Mouse (Mus musculus) MEL (cell line): ENCODE data around the gene Hexim2.

Experiments
- CTCF ChIP-seq, 3 experiments: IDR thresholded peaks in 2 of 3; conservative IDR thresholded peaks in 1 of 3; 2 replicates each; pipeline ENCODE4 v1.5.1; 2011 to 2012; ENCODE audit warnings: low read length in 3 of 3, low read depth in 2 of 3, mild to moderate bottlenecking in 2 of 3, improper control_type of control experiment in 1 of 3, inconsistent platforms in 1 of 3, mixed read lengths in 1 of 3, moderate library complexity in 1 of 3; ENCODE audit not compliant: control insufficient read depth in 1 of 3, insufficient read depth in 1 of 3, poor library complexity in 1 of 3, severe bottlenecking in 1 of 3
- GABPA ChIP-seq: IDR thresholded peaks from 2 replicates; pipeline ENCODE4 v1.6.1; 2012; ENCODE audit warnings: low read depth, mild to moderate bottlenecking, inconsistent platforms, low read length, improper control_type of control experiment, moderate library complexity
- JUND ChIP-seq: IDR thresholded peaks from 2 replicates; pipeline ENCODE4 v1.6.1; 2011; ENCODE audit warnings: low read depth, mild to moderate bottlenecking, improper control_type of control experiment, low read length
- KAT2A ChIP-seq: conservative IDR thresholded peaks from 2 replicates; pipeline ENCODE4 v1.6.1; 2012; ENCODE audit warnings: low read depth, low read length, improper control_type of control experiment, inconsistent platforms
- MYC ChIP-seq: IDR thresholded peaks from 2 replicates; pipeline ENCODE4 v1.6.1; 2011; ENCODE audit warnings: low read depth, mild to moderate bottlenecking, low read length, improper control_type of control experiment, moderate library complexity
- POLR2A ChIP-seq, 2 experiments: IDR thresholded peaks; 2 replicates each; pipeline ENCODE4 v1.6.1; 2011 to 2012; ENCODE audit warnings: low read length in 2 of 2, mild to moderate bottlenecking in 2 of 2, control low read depth in 1 of 2, improper control_type of control experiment in 1 of 2, low read depth in 1 of 2, moderate library complexity in 1 of 2; ENCODE audit not compliant: control insufficient read depth in 1 of 2, insufficient read depth in 1 of 2, poor library complexity in 1 of 2
- USF1 ChIP-seq: IDR thresholded peaks from 2 replicates; pipeline ENCODE4 v1.6.1; 2014; ENCODE audit warnings: low read depth, mild to moderate bottlenecking, inconsistent platforms, low read length, improper control_type of control experiment, moderate library complexity

DNA sequence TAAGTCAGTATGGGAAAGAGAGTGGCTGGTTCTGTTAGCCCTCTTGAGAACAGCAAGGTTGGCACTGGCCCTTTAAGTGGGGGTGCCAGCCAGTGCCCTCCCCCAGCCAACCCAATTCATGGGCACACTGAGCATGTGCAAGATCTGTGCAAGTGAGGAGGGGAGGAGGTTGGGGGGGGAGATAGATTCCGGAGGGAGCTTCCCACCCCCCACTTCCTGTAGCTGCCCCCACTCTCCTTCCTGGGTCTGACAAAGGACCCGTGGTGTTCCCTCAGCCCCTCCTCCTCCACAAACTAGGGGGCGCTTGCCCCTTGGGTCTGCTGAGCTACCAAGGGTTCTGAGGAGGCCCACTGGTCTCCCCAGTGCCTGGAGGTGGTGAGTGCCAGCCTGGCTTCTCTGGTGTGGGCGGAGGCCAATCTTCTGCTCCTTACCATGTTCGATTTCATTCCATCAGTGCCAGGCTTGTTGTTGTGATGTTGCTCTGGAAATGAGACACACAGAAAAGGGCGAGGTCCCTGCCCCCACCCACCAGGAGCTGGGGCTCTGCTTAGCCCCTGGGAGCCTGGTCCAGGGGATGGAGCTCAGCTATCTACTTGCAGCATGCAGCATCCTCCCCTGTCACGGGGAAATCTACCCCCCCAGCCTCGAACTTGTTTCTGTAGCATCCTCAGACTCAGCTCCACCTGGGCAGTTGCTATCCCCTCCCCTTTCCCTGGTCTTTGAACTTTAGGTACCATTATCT is 10.4 kb downstream of the Hexim2 start:
- TF ChIP-seq CTCF (IDR thresholded peaks at IDR 0.05 in 2 of 3, conservative IDR thresholded peaks at IDR 0.05 in 1 of 3; ENCODE audit: control insufficient read depth in 1 of 3, insufficient read depth in 1 of 3, low read depth in 2 of 3, low read length in 3 of 3, poor library complexity in 1 of 3, severe bottlenecking in 1 of 3) (no peak), MYC (no peak), KAT2A (no peak), USF1 (no peak), GABPA (no peak), POLR2A (IDR thresholded peaks at IDR 0.05; ENCODE audit: control insufficient read depth in 1 of 2, insufficient read depth in 1 of 2, low read depth in 1 of 2, low read length in 2 of 2, poor library complexity in 1 of 2) (no peak), JUND (no peak)
